Mouse (Mus musculus) ovary, adult 18-20 months (tissue): ENCODE data around the gene Gnpnat1.
"Not testable (repeated sequence)": the region's sequence is repeated elsewhere in the genome, so short reads cannot be mapped to it uniquely, and the experiment has no call there.

ENCODE experiments used
- DNase-seq: peaks from one replicate; pipeline ENCODE4 v3.0.0; 2022; ENCODE audit warnings: low spot score, mixed read lengths

Gene Gnpnat1

DNA sequence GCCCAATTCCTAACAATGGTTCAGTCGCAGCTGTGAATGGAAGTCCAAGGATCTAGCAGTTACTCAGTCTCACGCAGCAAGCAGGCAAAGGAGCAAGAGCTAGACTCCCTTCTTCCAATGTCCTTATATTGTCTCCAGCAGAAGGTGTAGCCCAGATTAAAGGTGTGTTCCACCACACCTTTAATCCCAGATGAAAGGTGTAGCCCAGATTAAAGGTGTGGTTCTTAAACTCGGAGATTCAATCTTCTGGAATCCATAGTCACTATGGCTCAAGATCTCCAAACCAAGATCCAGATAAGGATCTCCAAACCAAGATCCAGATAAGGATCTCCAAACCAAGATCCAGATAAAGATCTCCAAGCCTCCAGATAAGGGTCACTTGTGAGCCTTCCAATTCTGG lies at the start of gene Gnpnat1:
Gene Gnpnat1 (minus strand): TSS at position 101 of the 400 bp plus-strand sequence.
- DNase-seq: not testable (repeated sequence)

DNA sequence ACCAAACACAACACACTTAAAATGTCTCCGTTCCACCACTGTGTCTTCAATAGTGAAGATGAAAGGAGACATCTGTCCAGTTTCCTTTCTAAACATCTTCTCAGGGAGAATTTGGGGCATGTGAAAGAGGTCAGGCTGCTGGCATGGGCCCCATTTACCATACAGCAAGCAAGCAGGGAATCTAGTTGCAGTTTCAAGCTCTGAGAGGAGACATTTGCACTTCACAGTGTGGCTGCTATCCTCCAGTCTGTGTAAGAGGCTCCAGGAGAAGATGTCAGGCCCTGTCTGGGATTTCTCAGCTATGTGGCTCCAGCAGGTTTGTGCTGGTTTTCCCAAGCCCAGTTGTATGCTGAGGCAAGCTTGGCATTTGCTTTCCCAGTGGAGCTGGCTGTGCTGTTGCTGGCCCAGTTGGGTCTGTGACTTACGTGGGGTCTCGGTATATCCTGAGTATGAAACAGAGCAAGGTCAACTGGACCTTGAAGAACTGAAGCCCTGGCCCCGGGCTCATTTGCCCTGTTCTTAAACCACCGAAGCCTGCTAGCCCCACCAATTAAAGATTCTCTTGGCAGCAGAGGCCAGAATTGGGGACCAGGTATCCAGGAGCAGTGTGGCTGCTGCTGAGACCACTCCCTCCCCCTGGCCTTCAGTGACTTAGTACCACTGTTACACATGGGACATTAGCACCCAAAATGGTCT lies 49.0 kb upstream of the Gnpnat1 start:
- no peak for DNase-seq

DNA sequence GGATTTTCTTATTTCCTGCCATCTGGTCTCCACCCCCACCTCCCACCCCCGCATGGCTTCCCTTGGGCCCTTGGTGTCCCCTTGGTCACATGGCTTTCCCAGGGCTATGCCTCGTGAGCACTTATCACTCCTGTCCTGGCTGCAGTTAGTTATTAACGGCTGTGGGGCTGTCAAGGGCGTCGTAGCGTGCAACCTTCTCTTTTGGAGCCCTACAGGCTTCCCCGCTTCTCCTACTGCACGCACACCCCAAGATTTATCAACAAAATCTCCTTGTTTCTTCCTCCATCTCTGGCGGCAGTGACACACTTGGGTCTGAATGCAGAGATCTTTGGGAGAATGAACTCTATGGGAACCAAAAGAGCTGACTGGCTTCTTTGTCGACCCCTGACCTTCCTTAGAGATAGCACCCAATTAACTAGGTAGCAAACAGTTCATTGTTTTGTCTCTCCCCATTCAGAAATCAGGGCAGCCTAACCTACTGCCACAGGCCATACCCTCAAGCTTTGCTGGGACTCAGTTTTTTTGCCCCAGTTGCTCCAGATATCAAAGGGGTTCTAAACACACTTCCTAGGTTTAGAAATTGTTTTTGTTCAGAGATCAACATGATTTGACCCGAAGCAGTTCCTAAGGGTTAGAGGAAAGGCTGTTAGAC lies 48.3 kb upstream of the Gnpnat1 start:
- peak; percentile 48 for DNase-seq

GRCm38 (mm10) chr14:45452148-45452547 lies 47.4 kb upstream of the Gnpnat1 start:
- DNase-seq: no peak

DNA sequence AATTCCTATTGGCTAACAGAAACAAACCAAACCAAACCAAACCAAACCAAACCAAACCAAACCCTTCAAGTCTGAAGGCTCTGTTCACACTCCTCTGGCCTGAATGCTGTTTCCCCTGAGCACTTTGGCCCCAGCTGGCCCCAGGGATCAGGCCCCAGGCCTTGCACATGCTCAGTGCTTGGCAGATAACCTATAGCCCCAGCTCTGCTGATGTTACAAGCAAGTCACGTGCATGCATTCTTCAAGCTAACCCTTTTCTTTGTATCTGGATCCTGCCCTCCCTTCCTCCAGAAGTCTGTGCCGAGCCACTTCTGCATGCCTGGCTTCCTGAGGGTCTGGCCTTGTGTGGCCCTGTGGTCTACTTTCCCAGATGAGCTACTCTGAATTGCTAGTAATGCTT lies 46.4 kb upstream of the Gnpnat1 start:
- DNase-seq: no peak

GRCm38 (mm10) chr14:45446777-45447176 lies 42.1 kb upstream of the Gnpnat1 start:
- DNase-seq: no peak

DNA sequence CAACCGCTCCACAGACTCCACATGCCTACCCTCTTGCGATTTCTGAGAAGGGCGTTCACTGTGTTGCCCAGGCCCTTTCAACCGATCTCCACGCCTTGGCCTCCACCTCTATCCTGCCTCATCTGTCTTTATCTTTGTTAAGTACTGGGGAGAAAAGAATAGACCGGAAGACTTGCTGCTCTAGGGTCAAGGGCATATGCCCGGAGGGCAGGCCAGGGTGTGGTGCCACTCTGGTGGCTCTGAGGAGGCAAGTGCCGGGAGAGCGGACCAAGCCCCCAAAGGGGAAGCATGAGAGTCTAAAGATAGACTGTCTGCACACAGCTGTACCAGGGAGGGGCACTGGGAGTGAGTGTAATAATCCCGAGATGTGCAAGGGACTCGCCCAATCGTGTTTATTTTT lies 40.7 kb upstream of the Gnpnat1 start:
- peak; percentile 36 for DNase-seq

DNA sequence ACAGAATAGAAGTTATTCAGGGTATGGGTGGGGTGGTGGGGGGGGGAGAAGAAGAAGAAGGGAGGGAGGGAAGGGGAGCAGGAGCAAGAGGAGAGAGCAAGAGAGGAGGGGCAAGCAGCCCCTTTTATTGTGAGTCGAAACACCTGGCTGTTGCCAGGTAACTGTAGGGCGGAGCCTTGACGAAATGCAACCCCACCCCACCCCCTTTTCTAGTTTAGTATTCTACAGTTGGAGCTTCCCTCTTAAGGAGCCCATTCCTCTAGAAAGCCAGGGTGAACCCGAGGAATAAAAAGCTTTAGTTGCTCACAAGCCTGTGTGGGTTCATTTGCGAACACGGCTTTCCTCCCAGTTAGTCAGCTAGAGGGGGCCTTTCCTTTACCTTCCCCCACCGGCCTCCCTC lies 40.2 kb upstream of the Gnpnat1 start:
- DNase-seq: no peak

DNA sequence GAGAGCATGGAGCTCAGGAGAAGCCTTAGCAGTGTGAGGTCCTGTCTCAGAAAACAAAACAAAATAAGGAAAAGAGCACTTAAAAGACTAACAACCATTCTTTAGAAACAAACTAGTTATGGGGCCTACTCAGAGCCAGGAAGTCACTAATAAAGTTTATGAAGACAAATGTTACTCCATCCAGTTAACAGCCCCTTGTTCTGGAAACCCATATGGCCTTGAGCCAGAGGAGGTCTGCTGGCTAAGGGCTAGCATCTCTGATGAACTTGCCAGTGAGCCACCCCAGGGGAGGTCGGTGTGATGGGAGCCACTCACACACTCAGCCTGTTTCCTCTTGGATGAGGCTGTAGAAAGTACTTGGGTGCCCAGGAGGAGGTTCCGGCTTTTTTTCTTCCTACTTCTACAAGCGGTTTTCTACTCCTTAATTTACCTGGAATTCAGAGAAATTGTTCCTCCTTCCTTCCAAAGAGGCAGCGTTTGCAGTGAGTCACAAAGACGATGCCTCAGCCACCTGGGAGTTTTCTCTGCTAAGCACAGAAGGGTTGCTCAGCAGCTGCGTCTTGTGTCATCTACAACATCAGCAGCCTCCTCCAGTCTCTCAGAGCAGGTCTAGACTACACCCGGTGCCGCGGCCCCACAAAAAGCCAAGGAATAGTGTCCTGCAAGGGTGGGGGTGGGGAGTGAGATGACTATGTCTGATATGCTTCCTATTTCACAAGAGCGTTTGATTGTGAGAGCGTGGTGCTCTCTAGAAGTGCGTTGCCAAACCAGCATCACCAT lies 38.3 kb upstream of the Gnpnat1 start:
- no peak for DNase-seq

DNA sequence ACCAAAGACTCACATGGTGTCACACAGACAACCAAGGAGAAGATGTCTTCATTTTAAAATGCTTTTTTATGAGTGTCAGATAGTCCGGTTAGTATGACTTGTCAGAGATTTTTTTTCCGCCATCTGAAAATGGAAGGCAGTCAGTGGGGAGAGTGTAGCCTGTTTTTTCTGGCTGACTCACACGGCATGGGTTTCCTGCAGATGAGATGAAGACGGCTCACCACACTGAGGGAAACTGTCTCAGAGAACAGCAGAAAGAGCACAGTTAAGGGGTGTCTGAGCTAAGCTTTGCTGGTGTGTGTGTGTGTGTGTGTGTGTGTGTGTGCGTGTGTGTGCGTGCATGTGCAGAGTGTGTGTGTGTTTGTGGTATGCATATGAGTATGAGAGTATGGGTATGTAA lies 36.6 kb upstream of the Gnpnat1 start:
- no peak for DNase-seq

- DNase-seq: no peak
Observed at GRCm38 (mm10) chr14:45439387-45439786, 34.7 kb upstream of the Gnpnat1 start.

GRCm38 (mm10) chr14:45438931-45439275 lies 34.2 kb upstream of the Gnpnat1 start:
- DNase-seq: no peak

GRCm38 (mm10) chr14:45438250-45438930 lies 33.7 kb upstream of the Gnpnat1 start:
- no peak for DNase-seq

- DNase-seq: no peak
Observed at GRCm38 (mm10) chr14:45434220-45434619, 29.5 kb upstream of the Gnpnat1 start.

- no peak for DNase-seq
Observed at GRCm38 (mm10) chr14:45432003-45432402, 27.3 kb upstream of the Gnpnat1 start.

GRCm38 (mm10) chr14:45430066-45430842 lies 25.5 kb upstream of the Gnpnat1 start:
- no peak for DNase-seq

DNA sequence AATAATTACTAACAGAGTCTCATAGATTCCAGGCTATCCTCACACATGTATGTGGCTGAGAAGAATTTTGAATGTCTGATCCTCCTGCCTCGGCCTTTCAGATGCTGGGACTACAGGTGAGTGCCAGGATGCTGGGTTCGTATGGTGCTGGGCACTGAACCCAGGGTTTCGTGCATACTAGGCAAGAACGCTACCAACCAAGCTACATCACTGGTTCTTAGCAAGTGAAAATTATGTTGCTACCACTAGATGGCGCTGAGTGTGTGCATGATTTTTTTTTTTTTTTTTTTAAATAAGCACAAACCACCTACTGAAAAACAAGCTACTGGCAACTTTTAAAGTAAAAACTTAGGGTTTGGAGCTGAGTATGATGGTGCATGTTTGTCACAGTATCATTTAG lies 18.5 kb upstream of the Gnpnat1 start:
- no peak for DNase-seq

GRCm38 (mm10) chr14:45422371-45422770 lies 17.7 kb upstream of the Gnpnat1 start:
- no peak for DNase-seq

- no peak for DNase-seq
Observed at GRCm38 (mm10) chr14:45419323-45419722, 14.6 kb upstream of the Gnpnat1 start.

GRCm38 (mm10) chr14:45418553-45418952 lies 13.8 kb upstream of the Gnpnat1 start:
- no peak for DNase-seq

- DNase-seq: no peak
Observed at GRCm38 (mm10) chr14:45416265-45416664, 11.6 kb upstream of the Gnpnat1 start.

GRCm38 (mm10) chr14:45403651-45404050 lies 1.1 kb downstream of the Gnpnat1 start:
- no peak for DNase-seq
